Mouse (Mus musculus): ENCODE measurements around the gene Cx3cl1. TPM values are rescaled to one million over a fixed set of nuclear protein-coding genes. Genes with fewer than 3 reads are reported as not detected.
A peak's percentile ranks its signal among the peaks of the same experiment; 100 is the strongest.

Gene Cx3cl1
- polyA plus RNA-seq, 1 experiment from 2014 or later, result 9.3 TPM

GRCm38 (mm10) chr8:94779534-94780294 is 7.9 kb downstream of the Cx3cl1 start:
- 94% methylated on average over 16 of the region's 16 CpGs for WGBS
- Histone ChIP-seq H3K4me2 (ENCODE audit: low read depth, low read length) (no peak overlapping the region), H3K9me3 (ENCODE audit: control insufficient read depth, low read length) (no peaks in the 10 kb centered on the region), H3K4me3 (ENCODE audit: low read length) (no peak overlapping the region), H3K27me3 (ENCODE audit: control insufficient read depth, insufficient read depth, low read depth, low read length) (no peaks in the 10 kb centered on the region), H3K27ac (ENCODE audit: low read length) (no peak overlapping the region), H3K9ac (ENCODE audit: low read length) (no peak overlapping the region), H3K36me3 (ENCODE audit: control insufficient read depth, insufficient read depth, low read length) (no peaks in the 10 kb centered on the region), H3K4me1 (replicated peaks; ENCODE audit: control insufficient read depth, insufficient read depth, low read length) (peaks cover 18% of the 10 kb centered on the region)
- ATAC-seq (ENCODE audit: low read depth), result no peak

- Histone ChIP-seq H3K9me3 (ENCODE audit: control insufficient read depth, low read length) (no peaks in the 10 kb centered on the region), H3K9ac (ENCODE audit: low read length) (no peak overlapping the region), H3K27me3 (ENCODE audit: control insufficient read depth, insufficient read depth, low read depth, low read length) (no peaks in the 10 kb centered on the region), H3K27ac (ENCODE audit: low read length) (no peak overlapping the region), H3K4me2 (ENCODE audit: low read depth, low read length) (no peak overlapping the region), H3K4me1 (replicated peaks; ENCODE audit: control insufficient read depth, insufficient read depth, low read length) (peaks cover 21% of the 10 kb centered on the region), H3K36me3 (ENCODE audit: control insufficient read depth, insufficient read depth, low read length) (no peaks in the 10 kb centered on the region), H3K4me3 (ENCODE audit: low read length) (no peak overlapping the region)
- 79% methylated on average over 21 of the region's 21 CpGs for WGBS
- ATAC-seq (ENCODE audit: low read depth), result no peak
Observed at GRCm38 (mm10) chr8:94780491-94781154, 8.8 kb downstream of the Cx3cl1 start.

GRCm38 (mm10) chr8:94781155-94781837 is 9.5 kb downstream of the Cx3cl1 start:
- 54% methylated on average over 7 of the region's 7 CpGs for whole genome bisulfite sequencing
- no peak overlapping the region for H3K4me3 ChIP-seq (ENCODE audit: low read length)
- no peak overlapping the region for H3K9ac ChIP-seq (ENCODE audit: low read length)

GRCm38 (mm10) chr8:94781838-94782235 is 10.0 kb downstream of the Cx3cl1 start:
- no peaks in the 10 kb centered on the region for H3K36me3 ChIP-seq (ENCODE audit: control insufficient read depth, insufficient read depth, low read length)
- H3K4me1 ChIP-seq (replicated peaks; ENCODE audit: control insufficient read depth, insufficient read depth, low read length), result peaks cover 21% of the 10 kb centered on the region
- no peaks in the 10 kb centered on the region for H3K9me3 ChIP-seq (ENCODE audit: control insufficient read depth, low read length)
- peak; percentile 36; the same call in 1 of the 2 replicates for ATAC-seq (ENCODE audit: low read depth)
- H3K9ac ChIP-seq (ENCODE audit: low read length), result no peak overlapping the region
- no peaks in the 10 kb centered on the region for H3K27me3 ChIP-seq (ENCODE audit: control insufficient read depth, insufficient read depth, low read depth, low read length)
- H3K4me2 ChIP-seq (ENCODE audit: low read depth, low read length), result no peak overlapping the region
- H3K27ac ChIP-seq (ENCODE audit: low read length), result no peak overlapping the region
- 13% methylated on average over 11 of the region's 11 CpGs for whole genome bisulfite sequencing
- H3K4me3 ChIP-seq (ENCODE audit: low read length), result no peak overlapping the region

More at GRCm38 (mm10) chr8:94781155-94781837, 9.5 kb downstream of the Cx3cl1 start:
- no peaks in the 10 kb centered on the region for H3K9me3 ChIP-seq (ENCODE audit: control insufficient read depth, low read length)
- no peaks in the 10 kb centered on the region for H3K36me3 ChIP-seq (ENCODE audit: control insufficient read depth, insufficient read depth, low read length)
- H3K27me3 ChIP-seq (ENCODE audit: control insufficient read depth, insufficient read depth, low read depth, low read length), result no peaks in the 10 kb centered on the region
- H3K4me2 ChIP-seq (ENCODE audit: low read depth, low read length), result no peak overlapping the region
- peaks cover 21% of the 10 kb centered on the region for H3K4me1 ChIP-seq (replicated peaks; ENCODE audit: control insufficient read depth, insufficient read depth, low read length)
- ATAC-seq (ENCODE audit: low read depth), result no peak
- H3K27ac ChIP-seq (ENCODE audit: low read length), result no peak overlapping the region

GRCm38 (mm10) chr8:94783890-94784289 is 12.1 kb downstream of the Cx3cl1 start:
- Histone ChIP-seq H3K4me3 (ENCODE audit: low read length) (no peak overlapping the region), H3K27ac (ENCODE audit: low read length) (no peak overlapping the region), H3K9me3 (ENCODE audit: control insufficient read depth, low read length) (no peaks in the 10 kb centered on the region), H3K36me3 (ENCODE audit: control insufficient read depth, insufficient read depth, low read length) (no peaks in the 10 kb centered on the region), H3K4me1 (replicated peaks; ENCODE audit: control insufficient read depth, insufficient read depth, low read length) (peaks cover 10% of the 10 kb centered on the region; the same call in 1 of the 2 replicates), H3K4me2 (ENCODE audit: low read depth, low read length) (no peak overlapping the region), H3K9ac (ENCODE audit: low read length) (no peak overlapping the region), H3K27me3 (ENCODE audit: control insufficient read depth, insufficient read depth, low read depth, low read length) (no peaks in the 10 kb centered on the region)
- ATAC-seq (ENCODE audit: low read depth), result no peak
- WGBS, result 63% methylated on average over 4 of the region's 4 CpGs

GRCm38 (mm10) chr8:94785247-94785985 is 13.6 kb downstream of the Cx3cl1 start:
- Histone ChIP-seq H3K4me1 (replicated peaks; ENCODE audit: control insufficient read depth, insufficient read depth, low read length) (peaks cover 10% of the 10 kb centered on the region; the same call in 1 of the 2 replicates), H3K9ac (ENCODE audit: low read length) (no peak overlapping the region), H3K27ac (ENCODE audit: low read length) (peak overlapping the region; percentile 83), H3K27me3 (ENCODE audit: control insufficient read depth, insufficient read depth, low read depth, low read length) (no peaks in the 10 kb centered on the region), H3K4me3 (ENCODE audit: low read length) (no peak overlapping the region), H3K36me3 (ENCODE audit: control insufficient read depth, insufficient read depth, low read length) (no peaks in the 10 kb centered on the region), H3K4me2 (ENCODE audit: low read depth, low read length) (no peak overlapping the region), H3K9me3 (ENCODE audit: control insufficient read depth, low read length) (no peaks in the 10 kb centered on the region)
- 34% methylated on average over 12 of the region's 12 CpGs for WGBS
- peak; percentile 71 for ATAC-seq (ENCODE audit: low read depth)

GRCm38 (mm10) chr8:94785995-94786595 is 14.3 kb downstream of the Cx3cl1 start:
- Histone ChIP-seq H3K9me3 (ENCODE audit: control insufficient read depth, low read length) (no peaks in the 10 kb centered on the region), H3K27me3 (ENCODE audit: control insufficient read depth, insufficient read depth, low read depth, low read length) (no peaks in the 10 kb centered on the region), H3K27ac (ENCODE audit: low read length) (peak overlapping the region; percentile 83), H3K9ac (ENCODE audit: low read length) (no peak overlapping the region), H3K4me3 (ENCODE audit: low read length) (no peak overlapping the region), H3K4me2 (ENCODE audit: low read depth, low read length) (no peak overlapping the region), H3K36me3 (ENCODE audit: control insufficient read depth, insufficient read depth, low read length) (no peaks in the 10 kb centered on the region), H3K4me1 (replicated peaks; ENCODE audit: control insufficient read depth, insufficient read depth, low read length) (peaks cover 10% of the 10 kb centered on the region; the same call in 1 of the 2 replicates)
- no peak for ATAC-seq (ENCODE audit: low read depth)
- WGBS, result 60% methylated on average over 6 of the region's 6 CpGs

- no peak overlapping the region for H3K9ac ChIP-seq (ENCODE audit: low read length)
- 47% methylated on average over 15 of the region's 15 CpGs for WGBS
- H3K4me2 ChIP-seq (ENCODE audit: low read depth, low read length), result no peak overlapping the region
Observed at GRCm38 (mm10) chr8:94787524-94788501, 16.0 kb downstream of the Cx3cl1 start.

More at GRCm38 (mm10) chr8:94787524-94788501, 16.0 kb downstream of the Cx3cl1 start:
- no peaks in the 10 kb centered on the region for H3K27me3 ChIP-seq (ENCODE audit: control insufficient read depth, insufficient read depth, low read depth, low read length)
- no peak overlapping the region for H3K27ac ChIP-seq (ENCODE audit: low read length)
- H3K36me3 ChIP-seq (ENCODE audit: control insufficient read depth, insufficient read depth, low read length), result no peaks in the 10 kb centered on the region
- H3K9me3 ChIP-seq (ENCODE audit: control insufficient read depth, low read length), result no peaks in the 10 kb centered on the region
- no peak overlapping the region for H3K4me3 ChIP-seq (ENCODE audit: low read length)
- ATAC-seq (ENCODE audit: low read depth), result peak; percentile 71
- peaks cover 3% of the 10 kb centered on the region; the same call in 1 of the 2 replicates for H3K4me1 ChIP-seq (replicated peaks; ENCODE audit: control insufficient read depth, insufficient read depth, low read length)
